Mouse (Mus musculus) gastrocnemius, postnatal 10 days (tissue): Measurements from ENCODE around the gene Atp6v1c2. TPM values are rescaled to one million over a fixed set of nuclear protein-coding genes. Genes with fewer than 3 reads are reported as not detected.

Source experiments
- DNase-seq: peaks from one replicate; pipeline ENCODE4 v3.0.0; 2021; ENCODE audit warnings: mixed read lengths
- microRNA-seq, 2 experiments: library from miRNA; unstranded; fragments of <30 nt; microRNA quantifications; one replicate each; pipeline ENCODE4 v1.2.0; 2021
- total RNA-seq, 2 experiments: library from RNA; stranded (reverse); gene quantifications; 2 replicates each; pipeline ENCODE4 v1.2.3; 2021

Atp6v1c2 gene
- total RNA-seq, 2 experiments from 2014 or later, result not detected

GRCm38 (mm10) chr12:17256905-17257304 lies 72.3 kb downstream of the Atp6v1c2 start:
- peak; percentile 53 for DNase-seq

- DNase-seq, result no peak
Observed at GRCm38 (mm10) chr12:17255602-17256001, 73.6 kb downstream of the Atp6v1c2 start.

GRCm38 (mm10) chr12:17253069-17253468 lies 76.1 kb downstream of the Atp6v1c2 start:
- peak; percentile 66 for DNase-seq

DNA sequence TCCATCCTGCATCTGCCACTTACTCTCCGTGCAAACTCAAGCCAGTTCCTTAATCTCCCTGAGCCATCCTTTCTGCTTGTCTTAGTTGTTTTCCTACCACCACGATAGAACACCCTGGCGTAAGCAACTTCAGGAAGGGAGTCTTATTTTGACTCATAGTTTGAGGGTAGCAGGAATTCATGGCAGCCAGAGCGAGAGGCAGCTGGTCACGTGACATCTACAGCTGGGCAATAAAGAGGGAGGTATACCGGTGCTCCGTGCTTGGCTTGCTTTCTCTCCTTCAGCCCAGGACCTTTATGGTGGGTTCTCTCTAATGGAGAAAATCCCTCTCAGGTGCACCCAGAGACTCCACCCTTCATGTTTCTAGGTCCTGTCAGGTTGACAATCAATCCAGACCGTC lies 78.2 kb downstream of the Atp6v1c2 start:
- DNase-seq, result no peak

DNA sequence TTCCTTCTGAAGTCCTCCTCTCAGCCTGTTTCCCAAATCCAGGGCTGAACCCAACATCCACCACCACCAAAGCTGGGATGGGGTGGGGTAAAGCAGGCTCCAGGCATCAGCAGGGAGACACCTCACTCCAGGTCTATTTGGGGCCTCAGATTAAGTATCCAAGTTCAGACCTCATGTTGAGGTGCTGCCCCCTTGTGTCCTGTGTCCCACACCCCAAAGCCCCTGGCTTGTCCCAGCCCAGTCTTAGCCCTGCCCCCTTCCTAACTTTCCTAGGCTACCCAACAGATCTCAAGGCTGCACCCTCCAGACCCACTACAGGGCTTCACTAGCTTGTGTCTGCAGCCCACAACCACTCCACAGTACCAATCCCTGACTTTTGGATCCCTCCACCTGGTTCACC lies 87.1 kb downstream of the Atp6v1c2 start:
- DNase-seq, result peak; percentile 38

- no peak for DNase-seq
Observed at GRCm38 (mm10) chr12:17241614-17242013, 87.5 kb downstream of the Atp6v1c2 start.

GRCm38 (mm10) chr12:17241016-17241415 lies 88.1 kb downstream of the Atp6v1c2 start:
- DNase-seq, result no peak

DNA sequence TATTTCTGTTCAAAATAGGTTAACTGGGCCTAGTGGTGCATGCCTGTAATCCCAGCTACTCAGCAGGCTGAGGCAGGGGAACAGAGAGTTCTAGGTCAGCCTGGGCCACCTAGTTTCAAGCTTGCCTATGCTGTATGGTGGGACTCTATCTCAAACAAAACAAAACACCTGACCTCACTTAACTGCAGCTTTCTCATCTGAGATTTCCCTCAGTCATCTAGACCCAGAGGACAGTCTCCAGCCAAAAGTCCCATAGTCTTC lies 89.8 kb downstream of the Atp6v1c2 start:
- DNase-seq, result no peak

- no peak for DNase-seq
Observed at GRCm38 (mm10) chr12:17238588-17239427, 90.4 kb downstream of the Atp6v1c2 start.

GRCm38 (mm10) chr12:17235535-17236313 lies 93.4 kb downstream of the Atp6v1c2 start:
- DNase-seq, result no peak

Small RNA genes within 50 kb of the gene (microRNA-seq; reads per million reads assigned to microRNA genes)
- gene Mir3066, result 4.8 to 6.8 reads per million in 2 experiments

Other genes with a start within 250 kb of the Atp6v1c2 start
- gene Kcnf1, start 152.5 kb downstream of the Atp6v1c2 start, total RNA-seq, result 1 to 10 TPM; 2.8 to 3.1 TPM
- gene Pdia6, start 62.8 kb downstream of the Atp6v1c2 start, total RNA-seq, result 10 to 100 TPM; 78.9 to 89.6 TPM
- 1 to 10 TPM; 7.6 to 9.6 TPM for gene Nol10, start 19.1 kb upstream of the Atp6v1c2 start, total RNA-seq
- gene Odc1, start 215.4 kb upstream of the Atp6v1c2 start, total RNA-seq, result 10 to 100 TPM; 91.5 to 93.1 TPM